Mouse (Mus musculus) midbrain, embryonic 14.5 days (tissue): ENCODE results near the gene Gpr152. TPM values are rescaled to one million over a fixed set of nuclear protein-coding genes. Genes with fewer than 3 reads are reported as not detected.
A peak's percentile ranks its signal among the peaks of the same experiment; 100 is the strongest.

Source experiments
- ATAC-seq: fragments of 200-750 bp; cut with Nextera tagmentation; 2 replicates; pipeline ENCODE4 v1.8.0; 2017; ENCODE audit warnings: moderate number of reproducible peaks, moderate library complexity; ENCODE audit not compliant: low FRiP score, low TSS enrichment
- DNase-seq: peaks from one replicate; pipeline ENCODE4 v3.0.0-alpha.2; 2015
- H3K27ac ChIP-seq: fragments of 300-500 bp; sonication (generic); replicated peaks from 2 replicates; pipeline ENCODE4 v1.5.1; 2014; ENCODE audit warnings: mild to moderate bottlenecking, low read depth, low read length, moderate library complexity
- H3K27me3 ChIP-seq: fragments of 300-500 bp; sonication (generic); 2 replicates; pipeline ENCODE4 v1.6.1; 2014; ENCODE audit warnings: low read length, control low read depth, mixed read lengths; ENCODE audit not compliant: control insufficient read depth, insufficient read depth
- H3K36me3 ChIP-seq: fragments of 300-500 bp; sonication (generic); 2 replicates; pipeline ENCODE4 v1.6.1; 2014; ENCODE audit warnings: low read length, control low read depth; ENCODE audit not compliant: control insufficient read depth, insufficient read depth
- H3K4me1 ChIP-seq: fragments of 300-500 bp; sonication (generic); 2 replicates; pipeline ENCODE4 v1.6.1; 2014; ENCODE audit warnings: mild to moderate bottlenecking, antibody characterized with exemption, low read length, control low read depth; ENCODE audit not compliant: control insufficient read depth, insufficient read depth
- H3K4me2 ChIP-seq: fragments of 300-500 bp; sonication (generic); 2 replicates; pipeline ENCODE4 v1.6.1; 2014; ENCODE audit warnings: mild to moderate bottlenecking, low read length, moderate library complexity
- H3K4me3 ChIP-seq: fragments of 300-500 bp; sonication (generic); replicated peaks from 2 replicates; pipeline ENCODE4 v1.5.1; 2014; ENCODE audit warnings: low read depth, low read length
- H3K9ac ChIP-seq: fragments of 300-500 bp; sonication (generic); replicated peaks from 2 replicates; pipeline ENCODE4 v1.6.1; 2014; ENCODE audit warnings: mild to moderate bottlenecking, low read length, moderate library complexity
- H3K9me3 ChIP-seq: fragments of 300-500 bp; sonication (generic); 2 replicates; pipeline ENCODE4 v1.6.1; 2016; ENCODE audit warnings: low read length, control low read depth, mixed read lengths; ENCODE audit not compliant: control insufficient read depth
- WGBS: fragments of 180-500 bp; shearing (Covaris S2); extraction: QIAGEN DNeasy Blood & Tissue Kit; methylation state at CpG from one replicate; pipeline ENCODE4 v1.1.7; 2014; 5-methylcytosine and 5-hydroxymethylcytosine counted together
- polyA plus RNA-seq: library from polyadenylated mRNA; unstranded; fragments of >200 nt; fragmentation: Nextera tagmentation; extraction: Ambion mirVana; gene quantifications from 2 replicates; pipeline ENCODE4 v1.2.1, GENCODE M21; 2014

The Gpr152 gene
- polyA plus RNA-seq, 1 experiment from 2014 or later = not detected

DNA sequence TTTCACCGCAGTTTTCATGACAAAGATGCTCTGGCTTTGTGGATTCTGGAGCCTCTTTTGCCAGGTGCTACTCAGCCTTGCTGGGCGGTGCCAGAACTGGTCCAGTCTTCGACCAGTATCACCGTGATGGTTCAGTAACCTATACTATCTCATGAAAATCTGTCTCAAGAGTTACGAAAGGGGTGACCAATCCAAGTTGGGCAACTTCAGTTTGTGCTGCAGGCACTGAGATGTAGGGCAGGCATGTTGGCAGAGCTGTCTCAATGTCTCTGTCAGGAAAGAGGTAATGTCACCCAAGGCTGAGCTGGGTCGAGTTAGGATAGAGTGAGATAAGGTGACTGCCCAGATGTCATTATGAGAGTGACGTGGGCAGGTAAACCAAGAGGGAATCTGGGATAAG lies 40.8 kb downstream of the Gpr152 start:
- no peaks in the 10 kb centered on the region for H3K9me3 ChIP-seq
- H3K36me3 ChIP-seq = no peaks in the 10 kb centered on the region
- H3K27ac ChIP-seq = no peak overlapping the region
- no peak overlapping the region for H3K9ac ChIP-seq
- H3K27me3 ChIP-seq = no peaks in the 10 kb centered on the region
- H3K4me3 ChIP-seq = no peak overlapping the region
- H3K4me2 ChIP-seq = no peak overlapping the region
- ATAC-seq = no peak
- no peak for DNase-seq
- peaks cover 5% of the 10 kb centered on the region for H3K4me1 ChIP-seq
- WGBS = 89% methylated on average over 7 of the region's 7 CpGs

DNA sequence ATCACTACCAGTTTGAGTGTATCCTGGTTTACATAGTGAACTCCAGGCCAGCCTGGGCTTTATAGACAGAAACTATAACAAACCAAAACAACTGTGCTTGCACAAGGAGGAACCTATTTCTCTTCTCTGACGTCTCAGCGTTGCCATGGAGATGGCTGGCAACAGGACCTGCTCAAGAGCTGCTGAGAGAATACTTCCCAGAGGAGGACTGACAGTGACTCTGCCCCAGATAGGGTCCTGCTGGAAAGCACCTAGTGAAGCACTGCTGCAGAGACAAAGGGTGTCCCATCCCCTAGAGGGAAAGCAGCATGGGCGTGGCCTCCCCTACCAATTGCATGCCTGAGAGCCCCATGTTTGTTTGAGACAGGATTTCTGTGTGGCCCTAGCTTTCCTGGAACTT lies 42.3 kb downstream of the Gpr152 start:
- H3K27ac ChIP-seq = no peak overlapping the region
- DNase-seq = peak; percentile 71

DNA sequence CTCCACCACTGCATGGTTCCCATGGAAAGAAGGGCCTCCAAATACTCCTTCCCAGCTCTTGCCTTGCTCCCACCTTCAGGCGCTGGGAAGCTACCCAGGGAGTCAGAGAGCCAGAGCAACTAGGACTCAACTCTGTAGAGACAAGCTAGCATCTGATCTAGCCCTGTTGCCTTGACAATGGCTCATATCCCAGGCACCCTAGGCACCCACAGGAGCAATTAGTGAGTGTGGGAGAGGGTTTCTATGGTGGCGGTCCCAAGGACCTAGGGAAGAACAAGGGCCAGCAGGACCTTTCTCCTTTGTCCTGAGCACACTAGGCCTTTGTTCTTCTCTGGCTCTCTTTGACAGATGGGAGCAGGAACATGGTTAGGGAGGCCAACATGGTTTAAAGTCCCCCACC lies 44.1 kb downstream of the Gpr152 start:
- Histone ChIP-seq H3K9me3 (no peaks in the 10 kb centered on the region), H3K9ac (no peak overlapping the region), H3K27me3 (no peaks in the 10 kb centered on the region), H3K27ac (no peak overlapping the region), H3K4me3 (no peak overlapping the region), H3K4me1 (no peaks in the 10 kb centered on the region), H3K36me3 (no peaks in the 10 kb centered on the region), H3K4me2 (no peak overlapping the region)
- WGBS = 63% methylated on average over 2 of the region's 2 CpGs
- DNase-seq = no peak
- no peak for ATAC-seq

More for the DNA sequence above, 42.3 kb downstream of the Gpr152 start:
- no peak overlapping the region for H3K4me3 ChIP-seq
- H3K4me1 ChIP-seq = no peaks in the 10 kb centered on the region
- H3K27me3 ChIP-seq = no peaks in the 10 kb centered on the region
- H3K36me3 ChIP-seq = no peaks in the 10 kb centered on the region
- no peak for ATAC-seq
- H3K9me3 ChIP-seq = no peaks in the 10 kb centered on the region
- 43% methylated on average over 3 of the region's 3 CpGs for WGBS
- H3K9ac ChIP-seq = no peak overlapping the region
- H3K4me2 ChIP-seq = no peak overlapping the region

DNA sequence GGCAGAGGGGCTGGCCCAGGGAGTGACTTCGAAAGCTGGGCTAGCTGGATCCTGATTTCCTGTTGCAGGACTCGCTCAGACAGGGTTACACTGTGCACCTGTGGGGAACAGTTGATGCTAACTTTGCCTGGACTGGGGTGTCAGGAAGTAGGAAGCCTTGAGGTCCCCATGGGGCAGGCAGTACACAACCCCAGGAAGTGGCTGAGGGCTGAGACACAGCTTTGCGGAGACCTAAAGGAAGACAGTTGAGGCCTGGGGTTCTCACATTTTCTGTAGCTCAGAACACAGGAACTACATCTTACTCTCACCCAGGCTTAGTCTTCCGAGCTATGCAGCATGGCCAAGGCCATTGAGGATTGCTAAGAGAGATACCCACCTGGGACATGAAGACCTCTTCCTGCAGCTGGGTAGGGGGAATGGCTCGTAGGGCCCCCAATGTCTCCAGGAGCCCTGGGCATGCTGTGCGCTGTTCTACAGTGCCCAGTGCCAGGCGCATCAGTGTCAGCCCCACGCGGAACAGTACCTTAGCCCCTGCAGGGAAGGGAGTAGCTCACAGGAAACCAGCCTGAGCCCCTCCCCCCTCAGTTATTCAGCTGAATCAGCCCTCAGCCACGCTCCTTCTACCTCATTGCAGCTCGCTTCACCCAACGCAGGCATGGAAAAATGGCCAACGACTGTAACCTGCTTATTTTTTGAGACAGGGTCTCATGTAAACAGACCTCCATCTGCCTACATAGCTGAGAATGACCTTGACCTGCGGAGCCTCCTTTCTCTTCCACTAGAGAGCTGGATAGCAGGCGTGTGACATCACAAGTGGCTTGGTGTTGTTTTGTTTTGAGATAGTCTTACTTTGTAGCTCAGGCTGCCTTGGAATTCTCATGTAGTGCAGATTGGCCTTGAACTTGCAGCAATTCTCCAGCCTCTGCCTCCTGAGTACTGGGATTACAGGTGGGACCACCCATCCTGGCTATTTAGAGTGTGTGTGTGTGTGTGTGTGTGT lies 45.7 kb downstream of the Gpr152 start:
- no peaks in the 10 kb centered on the region for H3K4me1 ChIP-seq
- no peak overlapping the region for H3K27ac ChIP-seq
- no peaks in the 10 kb centered on the region for H3K9me3 ChIP-seq
- H3K4me3 ChIP-seq = no peak overlapping the region
- no peaks in the 10 kb centered on the region for H3K36me3 ChIP-seq
- H3K4me2 ChIP-seq = no peak overlapping the region
- ATAC-seq (no peak; the same call in 1 of the 2 replicates), DNase-seq (no peak)
- H3K27me3 ChIP-seq = no peaks in the 10 kb centered on the region
- 66% methylated on average over 15 of the region's 15 CpGs for WGBS
- no peak overlapping the region for H3K9ac ChIP-seq

DNA sequence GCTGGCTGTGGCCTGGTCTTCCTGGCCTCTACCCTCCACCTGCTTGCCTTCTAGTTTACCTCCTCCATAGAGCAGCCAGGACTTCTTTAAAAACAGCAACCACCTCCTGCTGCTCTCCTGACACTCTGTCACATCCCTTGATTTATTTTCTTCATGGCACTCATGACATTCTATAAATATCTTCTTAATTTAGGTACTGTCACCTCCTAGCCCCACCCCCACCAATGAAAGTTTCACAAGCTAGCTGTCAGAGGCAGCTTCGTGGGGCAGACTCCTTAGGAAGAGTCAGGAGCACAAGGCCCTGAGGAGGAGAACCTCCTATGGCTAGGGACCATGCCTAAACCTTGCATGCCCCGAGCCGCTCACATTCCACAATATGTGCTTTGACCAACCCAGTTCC lies 47.7 kb downstream of the Gpr152 start:
- Histone ChIP-seq H3K4me2 (no peak overlapping the region), H3K4me1 (no peaks in the 10 kb centered on the region), H3K9me3 (no peaks in the 10 kb centered on the region), H3K9ac (no peak overlapping the region), H3K4me3 (no peak overlapping the region), H3K36me3 (no peaks in the 10 kb centered on the region), H3K27ac (no peak overlapping the region), H3K27me3 (no peaks in the 10 kb centered on the region)
- 74% methylated on average over 3 of the region's 3 CpGs for WGBS
- DNase-seq = no peak
- no peak for ATAC-seq

DNA sequence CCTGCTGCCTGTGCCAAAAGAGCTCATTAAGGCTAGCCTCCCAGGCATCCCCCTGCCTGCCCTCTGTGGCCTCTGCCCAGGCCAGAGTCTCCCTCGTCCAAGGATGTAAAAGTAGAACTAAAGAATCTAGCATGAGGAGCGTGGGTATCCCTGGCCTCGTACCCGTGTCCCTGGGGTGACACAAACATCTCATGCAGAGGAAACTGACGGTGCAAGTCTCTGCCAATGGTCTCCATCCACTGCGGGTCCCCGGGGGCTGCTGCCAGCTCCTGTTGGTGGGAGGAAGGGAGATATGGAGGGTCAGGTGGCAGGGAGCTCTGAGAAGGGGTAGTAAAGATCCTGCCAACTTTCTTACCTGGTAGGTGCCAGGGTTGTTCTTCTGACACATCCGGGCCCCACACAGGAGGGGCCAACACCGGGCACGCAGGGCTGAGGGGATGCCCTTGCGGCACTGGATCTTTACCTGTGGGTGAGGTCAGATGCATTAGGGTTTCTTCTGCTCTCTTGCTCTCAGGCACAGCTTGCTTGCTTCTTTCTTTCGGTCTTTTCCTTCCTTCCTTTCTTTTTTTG lies 49.5 kb downstream of the Gpr152 start:
- no peak for ATAC-seq
- H3K36me3 ChIP-seq = peaks cover 11% of the 10 kb centered on the region
- H3K4me1 ChIP-seq = peaks cover 11% of the 10 kb centered on the region
- no peak for DNase-seq
- no peak overlapping the region for H3K4me3 ChIP-seq
- H3K4me2 ChIP-seq = no peak overlapping the region
- no peaks in the 10 kb centered on the region for H3K9me3 ChIP-seq
- H3K9ac ChIP-seq = no peak overlapping the region
- 86% methylated on average over 12 of the region's 12 CpGs for WGBS
- H3K27me3 ChIP-seq = no peaks in the 10 kb centered on the region
- no peak overlapping the region for H3K27ac ChIP-seq

DNA sequence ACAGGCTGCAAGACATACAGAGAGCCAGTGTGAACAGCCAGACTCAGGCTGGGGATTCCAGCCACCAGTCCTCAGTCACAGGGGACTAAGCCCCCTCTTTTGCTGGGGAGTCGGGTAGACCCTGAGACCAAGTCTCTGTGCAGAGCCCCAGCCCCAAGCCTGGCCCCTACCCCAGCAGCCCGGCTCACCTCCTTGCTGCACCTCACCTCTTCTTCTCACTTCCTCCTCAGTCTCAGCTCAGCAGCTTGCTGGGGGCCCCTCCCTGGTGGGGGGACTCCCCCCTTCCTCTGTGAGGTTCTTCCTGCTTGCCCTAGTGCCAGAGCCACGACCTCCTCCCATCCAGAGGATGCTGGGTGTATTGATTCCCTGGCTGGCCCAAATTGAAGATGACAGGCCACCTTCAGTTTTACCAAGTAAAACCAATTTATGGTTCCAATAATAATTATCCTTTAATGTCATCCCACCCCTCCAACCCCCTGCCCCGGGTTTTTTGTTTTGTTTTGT lies 51.3 kb downstream of the Gpr152 start, which contains the start of gene Tbc1d10c:
Tbc1d10c (minus strand) TSS at position 454 of the 504 bp plus-strand sequence.
- peaks cover 11% of the 10 kb centered on the region for H3K4me1 ChIP-seq
- 0 out of 2 replicates have a peak, but pooled peaks have one; percentile 9 for ATAC-seq
- H3K27ac ChIP-seq = peak within 1 kb of the TSS; percentile 89
- WGBS = 66% methylated on average over 4 of the region's 4 CpGs
- DNase-seq = no peak
- peak within 1 kb of the TSS; percentile 86 for H3K4me2 ChIP-seq
- H3K9me3 ChIP-seq = no peaks in the 10 kb centered on the region
- peaks cover 28% of the 10 kb centered on the region for H3K36me3 ChIP-seq
- no peaks in the 10 kb centered on the region for H3K27me3 ChIP-seq
- peak within 1 kb of the TSS; percentile 94 for H3K9ac ChIP-seq
- peak within 1 kb of the TSS; percentile 91 for H3K4me3 ChIP-seq

DNA sequence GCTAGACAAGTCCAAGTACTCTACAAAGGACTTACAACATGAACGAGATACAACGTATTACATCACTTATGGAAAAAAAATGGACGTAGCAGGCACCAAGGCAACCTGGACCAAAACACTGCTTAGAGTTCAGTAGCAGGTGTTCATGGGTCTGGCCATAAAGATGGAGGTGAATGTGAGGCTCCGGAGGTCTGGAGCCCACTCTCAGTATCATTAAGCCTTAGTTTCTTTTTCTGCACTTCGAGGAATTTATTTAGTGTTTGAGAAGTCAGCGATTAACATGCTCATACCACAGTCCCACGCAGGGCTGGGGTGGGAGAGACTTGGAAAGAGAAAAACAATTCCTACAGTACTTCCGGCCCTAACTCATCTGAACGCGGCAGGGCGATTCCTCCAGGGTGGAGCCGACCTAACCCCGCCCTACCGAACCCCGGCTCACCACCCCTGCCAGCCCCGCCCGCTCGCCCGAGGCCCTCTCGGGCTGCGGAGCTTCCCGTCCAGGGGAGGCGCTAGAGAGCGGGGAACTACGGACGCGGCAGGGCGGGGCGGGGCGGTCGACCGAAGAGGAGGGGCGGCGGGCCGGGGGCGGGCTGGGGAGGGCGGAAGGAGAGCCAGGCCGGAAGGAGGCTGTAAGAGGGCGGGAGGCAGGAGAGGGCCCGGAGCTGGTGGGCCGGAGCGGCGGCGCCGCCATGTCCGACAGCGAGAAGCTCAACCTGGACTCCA lies 52.1 kb downstream of the Gpr152 start, which contains the start of gene Ppp1ca:
Ppp1ca (plus strand) TSS at position 538 of the 723 bp plus-strand sequence.
- Histone ChIP-seq H3K36me3 (peaks cover 36% of the 10 kb centered on the region), H3K4me1 (peaks cover 11% of the 10 kb centered on the region), H3K27me3 (no peaks in the 10 kb centered on the region), H3K9me3 (no peaks in the 10 kb centered on the region), H3K9ac (peak within 1 kb of the TSS; percentile 94), H3K4me3 (peak within 1 kb of the TSS; percentile 91), H3K27ac (peak within 1 kb of the TSS; percentile 89), H3K4me2 (peak within 1 kb of the TSS; percentile 86)
- DNase-seq (peak; percentile 97), ATAC-seq (peak; percentile 95)
- 7% methylated on average over 40 of the region's 47 CpGs for WGBS
